Mouse (Mus musculus) gonadal fat pad, adult 2 months (tissue): ENCODE measurements around the gene Synj1. TPM values are rescaled to one million over a fixed set of nuclear protein-coding genes. Genes with fewer than 3 reads are reported as not detected.

Source experiments
- DNase-seq: peaks from one replicate; pipeline ENCODE4 v3.0.0-alpha.2; 2012; ENCODE audit warnings: low read depth
- polyA plus RNA-seq: library from polyadenylated mRNA; depleted of rRNA; stranded (reverse); fragments of >200 nt; gene quantifications from 2 replicates; pipeline ENCODE4 v1.2.3, GENCODE M21; 2012; rRNA removed

Gene Synj1
- 15.1 and 20.2 TPM in 2 replicates for polyA plus RNA-seq

- peak; percentile 42 for DNase-seq
These were observed at the start of gene Synj1 for GRCm38 (mm10) chr16:91011021-91011683. Synj1 (minus strand) TSS chr16:91011308.

- DNase-seq = no peak
These were observed 46.6 kb upstream of the Synj1 start for GRCm38 (mm10) chr16:91057741-91058140.

- no peak for DNase-seq
These were observed 46.2 kb upstream of the Synj1 start for GRCm38 (mm10) chr16:91057261-91057660.

GRCm38 (mm10) chr16:91056043-91056821 lies 45.1 kb upstream of the Synj1 start:
- peak; percentile 55 for DNase-seq

GRCm38 (mm10) chr16:91055150-91055549 lies 44.0 kb upstream of the Synj1 start:
- DNase-seq = no peak

- no peak for DNase-seq
These were observed 42.5 kb upstream of the Synj1 start for GRCm38 (mm10) chr16:91053599-91053998.

GRCm38 (mm10) chr16:91045511-91045910 lies 34.4 kb upstream of the Synj1 start:
- no peak for DNase-seq

- peak; percentile 94 for DNase-seq
These were observed 33.4 kb upstream of the Synj1 start, which contains the start of gene Paxbp1 for GRCm38 (mm10) chr16:91044270-91045182. Paxbp1 (minus strand) TSS chr16:91044543.

GRCm38 (mm10) chr16:91043461-91044248 lies 32.5 kb upstream of the Synj1 start:
- DNase-seq = no peak

GRCm38 (mm10) chr16:91042640-91043039 lies 31.5 kb upstream of the Synj1 start:
- DNase-seq = no peak

- no peak for DNase-seq
These were observed 24.8 kb upstream of the Synj1 start for GRCm38 (mm10) chr16:91035866-91036265.

- DNase-seq = no peak
These were observed 19.6 kb upstream of the Synj1 start for GRCm38 (mm10) chr16:91030751-91031150.

GRCm38 (mm10) chr16:91029901-91030300 lies 18.8 kb upstream of the Synj1 start:
- DNase-seq = no peak

- DNase-seq = no peak
These were observed 18.1 kb upstream of the Synj1 start for GRCm38 (mm10) chr16:91029161-91029743.

GRCm38 (mm10) chr16:91026290-91026689 lies 15.2 kb upstream of the Synj1 start:
- DNase-seq = no peak

- DNase-seq = no peak
These were observed 12.3 kb upstream of the Synj1 start for GRCm38 (mm10) chr16:91023384-91023783.

- DNase-seq = no peak
These were observed 9.9 kb upstream of the Synj1 start for GRCm38 (mm10) chr16:91020842-91021483.

- no peak for DNase-seq
These were observed 8.4 kb upstream of the Synj1 start for GRCm38 (mm10) chr16:91019476-91019875.

- DNase-seq = no peak
These were observed 4.7 kb upstream of the Synj1 start for GRCm38 (mm10) chr16:91015761-91016160.

- no peak for DNase-seq
These were observed 739 bp upstream of the Synj1 start for GRCm38 (mm10) chr16:91011847-91012246.
